Mouse (Mus musculus) lung, postnatal 25 days (tissue): ENCODE results near the gene Gm42791.

Experiments used
- DNase-seq: peaks from one replicate; pipeline ENCODE4 v3.0.0; 2022; ENCODE audit warnings: low spot score

Gm42791 gene

DNA sequence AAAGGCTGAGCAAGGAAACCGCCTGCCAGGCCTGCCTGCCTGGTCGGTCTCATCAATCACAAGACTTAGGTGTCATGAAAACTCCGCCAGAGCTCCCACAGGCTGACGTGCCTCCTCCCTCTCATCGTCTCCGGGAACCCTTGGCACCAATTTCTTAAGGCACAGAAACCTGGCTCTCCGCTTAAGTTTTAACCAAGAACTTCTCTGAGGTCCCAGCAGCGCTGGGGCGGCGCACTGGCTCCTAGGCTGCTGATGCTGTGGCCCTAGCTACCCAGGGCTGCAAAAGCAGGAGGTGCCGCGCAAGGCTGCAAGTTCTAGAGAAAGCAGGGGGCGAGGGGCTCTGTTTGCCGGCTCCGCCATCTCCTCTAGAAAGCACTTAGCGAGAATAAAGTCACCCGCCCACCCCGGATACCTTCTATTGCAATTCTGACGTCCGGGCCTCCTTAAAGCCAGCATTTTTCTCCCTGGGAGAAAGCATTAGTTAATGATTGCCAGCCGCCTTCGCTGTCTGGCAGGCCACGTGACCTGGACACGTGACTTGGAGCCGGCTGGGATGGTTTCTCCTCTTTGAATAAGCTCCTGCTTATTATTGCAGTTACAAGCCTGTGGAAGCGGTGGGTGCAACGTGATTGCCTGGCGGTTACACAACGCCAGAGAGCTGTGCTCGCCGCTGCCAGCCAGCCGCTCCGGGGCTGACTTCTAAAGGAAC, at the start of gene Gm42791:
TSS of gene Gm42791 (minus strand) at position 442 of the 709 bp plus-strand sequence.
- peak; percentile 96 for DNase-seq

DNA sequence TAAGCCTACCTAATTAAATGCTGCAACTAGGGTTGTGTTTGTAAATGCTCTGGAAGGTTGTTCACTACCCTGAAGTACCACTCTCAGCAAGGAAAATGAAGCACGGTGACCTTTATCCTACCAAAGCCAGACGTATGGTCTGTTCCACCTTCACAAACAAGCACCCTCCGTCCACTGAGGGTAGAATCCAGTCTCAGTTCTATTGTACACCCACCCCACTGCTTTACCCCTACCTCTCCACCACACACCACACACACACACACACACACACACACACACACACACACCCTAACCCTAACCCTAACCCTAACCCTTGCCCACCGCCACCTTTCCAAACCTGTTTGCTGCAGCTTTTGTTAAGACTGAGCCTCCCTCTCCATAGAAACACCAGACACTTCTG, 49.1 kb upstream of the Gm42791 start:
- DNase-seq = no peak

GRCm38 (mm10) chr5:149043240-149043639, 48.3 kb upstream of the Gm42791 start:
- DNase-seq = no peak

GRCm38 (mm10) chr5:149039825-149040224, 44.9 kb upstream of the Gm42791 start:
- DNase-seq = peak; percentile 23

DNA sequence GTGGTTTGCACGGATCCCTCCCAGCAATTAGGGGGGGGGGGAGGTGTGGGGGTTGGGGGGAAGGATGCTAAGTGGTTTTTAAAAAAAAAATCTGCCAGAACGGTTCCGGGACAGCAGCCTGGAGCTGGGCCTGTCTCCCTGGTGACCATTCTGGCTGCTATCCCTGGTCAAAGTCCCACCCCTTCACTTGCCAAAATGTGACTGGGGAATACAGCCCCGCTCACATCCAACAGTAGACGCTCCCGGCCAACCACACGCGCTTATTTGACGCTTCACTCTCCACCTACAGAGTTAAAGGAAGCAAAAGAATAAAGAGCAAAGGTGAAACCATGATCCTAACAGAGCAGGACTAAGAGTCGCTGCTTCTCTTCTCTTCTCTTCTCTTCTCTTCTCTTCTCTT, 42.8 kb upstream of the Gm42791 start:
- peak; percentile 35 for DNase-seq

DNA sequence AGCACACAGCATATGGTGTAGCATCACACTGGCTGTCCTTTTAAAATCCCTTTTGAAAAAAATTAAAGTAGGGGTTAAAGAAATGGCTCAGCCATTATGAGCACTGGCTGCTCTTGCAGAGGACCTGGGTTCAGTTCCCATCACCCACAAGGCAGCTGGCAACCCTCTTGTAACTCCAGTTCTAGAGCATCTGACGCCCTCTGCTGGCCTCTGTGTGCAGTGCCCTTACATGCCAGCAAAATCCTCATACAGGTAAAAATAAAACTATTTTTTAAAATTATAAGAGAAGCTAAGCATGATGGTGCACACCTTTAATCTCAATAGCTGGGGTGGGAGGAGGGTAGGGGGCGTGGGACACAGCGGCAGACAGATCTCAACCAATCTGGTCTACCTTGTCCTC, 42.0 kb upstream of the Gm42791 start:
- no peak for DNase-seq

DNA sequence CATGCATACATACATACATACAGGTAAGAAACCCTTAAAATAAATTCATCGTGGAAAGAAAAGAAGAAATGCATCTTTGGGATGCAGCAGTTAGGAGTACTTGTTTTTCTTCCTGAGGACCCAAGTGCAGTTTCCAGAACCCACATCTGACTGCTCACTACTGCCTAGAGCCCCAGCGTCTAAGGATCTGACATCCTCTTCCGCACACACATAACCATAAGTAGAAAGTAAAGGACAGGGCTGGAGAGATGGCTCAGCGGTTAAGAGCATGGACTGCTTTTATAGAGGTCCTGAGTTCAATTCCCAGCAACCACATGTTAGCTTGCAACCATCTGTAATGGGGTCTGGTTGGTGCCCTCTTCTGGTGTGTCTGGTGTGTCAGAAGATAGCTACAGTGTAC, 37.5 kb upstream of the Gm42791 start:
- DNase-seq = no peak

DNA sequence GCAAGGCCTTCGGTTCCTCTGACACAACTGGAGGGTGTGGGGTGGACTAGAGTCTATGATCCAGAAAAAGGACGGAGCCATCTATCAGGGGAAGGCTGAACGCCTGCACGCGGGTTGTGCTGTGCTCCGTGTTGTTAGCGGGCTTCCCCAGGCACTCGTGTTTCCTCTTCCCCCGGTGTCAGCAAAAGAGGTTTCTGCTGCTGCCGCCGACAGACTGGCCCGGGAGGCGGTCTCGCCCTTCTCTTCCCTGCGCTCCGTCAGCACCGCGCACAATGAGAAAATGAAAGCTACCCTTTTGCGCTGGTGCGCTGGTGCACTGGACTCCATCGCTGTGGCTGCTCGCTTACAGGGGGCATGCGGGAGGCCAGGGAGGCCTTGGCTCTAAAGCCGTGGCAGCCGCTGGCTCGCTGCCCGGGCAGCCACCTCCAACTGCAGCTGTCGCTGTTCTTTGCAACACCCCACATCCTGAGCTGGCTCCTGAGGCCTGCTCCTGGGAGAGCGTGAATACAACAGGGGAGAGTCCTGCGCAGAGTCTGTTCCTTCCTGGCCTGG, 36.3 kb upstream of the Gm42791 start:
- peak; percentile 62 for DNase-seq

- DNase-seq = no peak
These were observed 35.2 kb upstream of the Gm42791 start for GRCm38 (mm10) chr5:149030103-149030502.

GRCm38 (mm10) chr5:149028394-149028793, 33.4 kb upstream of the Gm42791 start:
- DNase-seq = no peak

- DNase-seq = no peak
These were observed 32.4 kb upstream of the Gm42791 start for GRCm38 (mm10) chr5:149027389-149027788.

DNA sequence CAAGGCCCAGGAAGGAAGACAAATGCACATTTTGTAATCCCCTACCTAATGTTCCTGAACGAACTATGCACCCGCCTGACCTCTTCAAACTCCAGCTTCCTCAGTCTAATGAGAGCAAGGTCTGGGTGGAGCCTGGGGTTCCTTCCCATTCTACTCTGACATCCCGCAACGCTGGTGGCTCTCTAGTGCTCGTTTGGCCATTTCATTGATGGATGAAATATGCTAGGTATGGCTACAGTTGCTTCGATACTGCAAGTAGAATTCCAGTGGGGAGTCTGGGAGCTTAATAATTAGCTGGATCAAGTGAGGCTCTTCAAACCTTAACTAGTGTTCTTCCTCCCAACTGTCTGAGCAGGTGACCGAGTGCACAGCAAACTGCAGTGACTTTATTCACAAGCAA, 26.2 kb upstream of the Gm42791 start:
- DNase-seq = no peak

DNA sequence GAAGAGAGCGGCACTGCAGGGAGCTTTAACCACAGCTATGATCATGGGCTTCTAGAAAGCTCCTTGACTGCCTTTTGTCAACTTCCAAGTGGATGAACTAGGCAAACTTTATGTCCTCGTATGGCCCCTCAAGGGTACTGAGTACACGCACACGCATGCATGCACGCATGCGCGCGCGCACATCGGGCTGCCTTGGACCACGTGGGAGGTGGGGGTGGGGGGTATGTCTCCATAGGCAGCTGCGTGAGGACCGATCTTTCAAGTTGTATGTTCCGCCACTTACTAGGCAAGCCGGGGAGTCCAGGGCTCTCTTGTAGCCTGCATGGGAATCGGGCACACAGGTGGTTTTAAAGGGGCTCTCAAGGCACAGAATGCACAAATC, 25.7 kb upstream of the Gm42791 start:
- no peak for DNase-seq

- no peak for DNase-seq
These were observed 25.2 kb upstream of the Gm42791 start for GRCm38 (mm10) chr5:149020059-149020680.

DNA sequence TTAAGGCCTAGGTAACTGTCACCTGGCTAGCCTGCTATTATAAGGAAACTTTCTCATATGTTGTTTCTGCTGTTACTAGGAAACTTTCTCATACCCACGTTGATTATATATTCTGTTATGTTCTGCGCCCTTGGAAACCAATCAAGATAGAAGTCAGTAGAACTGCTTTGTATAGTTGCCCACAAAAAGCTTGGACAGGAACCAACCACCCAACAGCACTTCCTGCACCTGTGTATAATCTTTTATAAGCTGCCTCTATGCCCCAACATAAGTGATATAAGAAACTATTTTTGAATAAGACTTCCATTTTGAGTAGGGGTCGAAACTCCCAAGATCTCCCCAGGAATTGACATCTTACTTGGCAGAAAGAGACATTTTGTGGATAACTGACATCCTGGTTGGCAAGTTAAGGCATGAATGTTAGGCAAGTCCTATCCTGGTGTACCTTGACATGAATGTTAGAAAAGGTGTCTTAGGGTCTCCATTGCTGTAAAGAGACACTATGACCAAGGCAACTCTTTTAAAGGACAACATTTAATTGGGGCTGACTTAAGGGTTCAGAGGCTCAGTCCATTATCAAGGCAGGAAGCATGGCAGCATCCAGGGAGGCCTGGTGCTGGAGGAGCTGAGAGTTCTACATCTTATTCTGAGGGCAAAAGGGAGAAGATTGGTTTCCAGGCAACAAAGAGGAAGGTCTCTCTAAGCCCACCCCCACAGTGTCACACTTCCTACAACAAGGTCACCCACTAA, 22.9 kb upstream of the Gm42791 start:
- DNase-seq = peak; percentile 56

DNA sequence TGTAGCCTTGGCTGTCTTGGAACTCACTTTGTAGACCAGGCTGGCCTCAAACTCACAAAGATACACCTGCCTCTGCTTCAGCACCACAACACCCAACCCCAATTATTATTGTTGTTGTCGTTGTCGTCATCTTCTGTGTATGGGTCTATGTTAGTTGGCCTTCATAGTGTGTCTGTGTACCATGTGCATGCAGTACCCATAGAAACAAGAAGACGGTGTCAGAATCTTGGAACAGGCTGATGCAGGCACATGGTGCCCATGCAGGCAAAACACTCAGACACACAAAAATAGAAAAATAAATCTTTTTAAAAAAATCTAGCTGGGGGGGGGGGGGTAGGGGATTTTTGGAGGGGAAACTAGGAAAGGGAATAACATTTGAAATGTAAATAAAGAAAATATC, 22.2 kb upstream of the Gm42791 start:
- DNase-seq = no peak

GRCm38 (mm10) chr5:149016261-149016660, 21.3 kb upstream of the Gm42791 start:
- no peak for DNase-seq

DNA sequence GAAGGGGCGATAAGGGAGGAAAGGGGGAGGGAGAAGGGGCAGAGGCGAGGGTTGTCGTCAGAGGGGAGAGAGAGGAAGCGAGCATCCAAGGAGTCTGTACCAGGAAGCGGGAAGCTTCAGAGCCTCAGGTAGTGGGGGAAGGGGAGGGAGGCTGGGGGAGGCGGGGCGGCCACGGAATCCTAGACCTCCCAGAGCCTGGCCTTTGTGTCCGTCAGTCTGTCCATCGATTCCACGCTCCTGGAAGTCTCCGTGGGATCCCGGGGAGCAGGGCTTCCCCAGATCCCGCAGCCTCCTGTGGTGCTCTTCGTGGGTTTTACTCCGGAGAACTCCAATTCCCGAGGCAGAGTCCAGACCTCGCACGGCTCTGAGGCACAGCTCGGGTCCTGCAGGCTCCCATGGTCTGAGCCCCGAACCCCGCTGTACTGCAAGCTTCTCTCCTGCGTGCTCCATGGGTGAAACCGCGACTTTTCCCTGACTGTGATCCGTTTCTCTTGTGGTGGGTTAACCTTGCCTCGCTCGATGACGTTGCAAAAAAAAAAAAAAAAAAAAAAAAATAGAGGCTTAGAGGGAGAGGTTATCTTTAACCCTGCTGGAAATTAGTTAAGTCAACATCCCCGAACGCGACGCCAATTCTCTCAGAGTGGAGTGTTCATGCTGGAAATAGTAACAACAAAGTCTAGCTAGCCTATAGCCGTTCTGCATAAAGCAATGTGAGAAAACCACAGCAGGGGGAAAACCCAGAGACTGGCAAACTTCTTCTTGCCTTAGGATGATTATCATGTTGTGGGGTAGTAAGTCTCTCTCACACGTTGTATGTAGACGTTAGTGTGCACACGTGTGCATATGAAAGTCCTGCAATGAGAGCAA, 20.6 kb upstream of the Gm42791 start:
- DNase-seq = no peak

DNA sequence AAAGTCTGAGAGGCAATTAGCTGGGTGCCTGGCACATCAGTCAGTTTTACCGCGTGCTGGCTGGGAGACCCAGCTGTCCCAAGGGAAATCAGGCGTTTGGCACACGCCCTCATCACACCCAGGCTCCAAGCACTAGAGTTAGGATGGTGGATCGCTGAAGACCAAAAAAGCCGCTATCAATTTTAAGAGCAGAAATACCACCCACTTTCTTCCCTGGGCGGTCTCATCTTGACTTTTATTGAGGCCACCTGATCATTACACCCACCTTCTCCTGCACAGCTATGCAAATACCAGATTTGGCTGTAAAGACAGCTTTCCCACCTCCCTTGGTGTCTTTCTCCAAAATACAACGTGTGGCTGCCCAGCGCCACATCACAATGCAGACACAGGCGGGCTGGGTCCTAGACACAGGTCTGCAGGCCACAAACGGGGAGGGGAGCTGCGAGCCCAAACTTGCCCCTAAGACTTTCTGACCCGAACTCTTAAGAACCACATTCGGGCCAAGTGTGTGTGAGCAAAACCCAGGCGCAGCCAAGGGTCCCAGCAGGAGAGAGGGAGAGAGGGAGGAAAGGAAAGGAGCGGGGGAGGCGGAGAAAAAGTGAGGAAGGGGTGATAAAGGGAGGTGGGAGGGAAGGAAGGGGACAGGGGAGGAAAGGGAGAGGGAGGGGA, 19.8 kb upstream of the Gm42791 start:
- DNase-seq = no peak

DNA sequence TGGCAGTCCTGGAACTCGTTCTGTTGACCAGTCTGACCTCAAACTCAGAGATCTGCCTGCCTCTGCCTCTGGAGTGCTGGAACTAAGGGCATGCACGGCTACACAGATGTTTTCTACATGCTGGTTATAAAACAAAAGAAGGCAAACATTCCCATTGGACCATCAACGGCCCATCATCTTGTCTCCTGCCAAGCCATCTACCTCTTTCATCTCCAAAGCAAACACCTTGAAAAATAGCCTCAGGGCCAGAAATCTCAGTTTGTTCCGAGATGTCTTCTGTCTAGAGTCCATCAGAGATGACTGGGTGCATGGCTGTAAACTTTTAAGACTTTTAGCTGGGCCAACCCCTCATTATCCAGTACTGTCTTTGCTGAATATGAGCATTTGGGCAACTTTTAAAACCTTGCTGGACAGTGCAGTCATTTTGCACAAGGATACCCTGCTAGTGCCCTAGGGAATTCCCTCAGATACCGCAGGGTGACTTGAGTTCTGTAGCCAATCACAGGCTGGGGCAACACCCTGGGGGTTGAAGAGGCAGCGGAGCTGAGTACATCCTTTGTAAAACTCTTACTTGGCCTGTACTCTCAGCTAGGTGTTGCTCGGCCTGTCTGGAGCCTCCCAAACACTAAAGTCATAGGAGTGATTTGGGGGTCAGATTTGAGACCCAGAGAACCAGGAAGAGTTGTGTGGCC, 19.0 kb upstream of the Gm42791 start:
- no peak for DNase-seq

- no peak for DNase-seq
These were observed 14.2 kb upstream of the Gm42791 start for GRCm38 (mm10) chr5:149009111-149009510.
